Mouse (Mus musculus): ENCODE measurements around the gene Ttc23.

- TF ChIP-seq POLR2A (IDR thresholded peaks at IDR 0.05; ENCODE audit: low read depth, low read length) (no peak), CTCF (IDR thresholded peaks at IDR 0.05; ENCODE audit: extremely low read depth, insufficient read depth, insufficient read length, insufficient replicate concordance) (no peak)
Observed at GRCm38 (mm10) chr7:67673656-67674055, 26.4 kb downstream of the Ttc23 start.

Measured in spleen, adult 2 months (tissue).